Mouse (Mus musculus): Measurements from ENCODE around the gene Ism2.
"Not testable (repeated sequence)": the region's sequence is repeated elsewhere in the genome, so short reads cannot be mapped to it uniquely, and the experiment has no call there.

Ism2 gene

GRCm38 (mm10) chr12:87284726-87285125, 14.8 kb downstream of the Ism2 start:
- DNase-seq, result no peak

- DNase-seq, result no peak
Observed at GRCm38 (mm10) chr12:87284268-87284667, 15.2 kb downstream of the Ism2 start.

DNA sequence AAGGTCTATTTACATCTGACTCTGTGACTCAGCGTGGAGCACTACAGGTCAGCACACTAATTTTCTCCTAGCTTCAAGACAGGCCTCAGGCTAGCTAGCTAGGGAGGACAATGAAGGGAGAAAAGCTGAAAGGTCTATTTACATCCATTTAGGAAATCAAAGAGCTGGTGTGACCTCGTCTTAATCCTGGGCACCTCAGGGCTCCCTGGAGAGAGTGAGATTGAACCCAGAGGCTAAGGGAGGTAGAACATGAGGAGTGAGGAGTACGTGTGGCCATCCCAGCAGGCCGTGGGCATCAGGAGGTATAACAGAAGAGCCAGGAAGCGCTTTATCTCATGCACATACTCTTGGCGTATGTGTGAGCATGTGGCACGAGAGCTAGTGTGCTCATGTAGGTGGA, 15.8 kb downstream of the Ism2 start:
- DNase-seq, result no peak

- no peak for DNase-seq
Observed at GRCm38 (mm10) chr12:87282743-87283142, 16.8 kb downstream of the Ism2 start.

- DNase-seq, result no peak
Observed at GRCm38 (mm10) chr12:87281766-87282165, 17.7 kb downstream of the Ism2 start.

GRCm38 (mm10) chr12:87279879-87280278, 19.6 kb downstream of the Ism2 start:
- peak; percentile 23 to 27 for DNase-seq

DNA sequence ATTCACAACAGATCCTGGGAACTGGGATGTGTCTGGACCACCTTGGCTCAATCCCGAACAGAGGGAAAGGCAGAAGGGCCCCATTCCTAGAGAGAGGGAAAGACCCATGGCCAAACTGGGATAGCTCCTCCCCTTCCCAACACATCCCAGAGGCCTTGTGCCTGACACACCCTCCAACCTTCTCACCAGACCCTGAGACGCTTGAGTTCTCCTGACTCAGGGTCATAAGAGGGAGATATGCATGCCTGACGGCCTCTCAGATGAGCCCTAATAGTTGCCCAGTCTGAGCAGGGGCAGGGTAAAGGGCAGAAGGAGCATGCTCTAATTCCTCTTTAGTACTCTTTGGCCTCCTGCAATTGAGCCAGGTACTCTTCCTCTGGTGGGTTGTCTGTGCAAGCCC, 20.2 kb downstream of the Ism2 start:
- DNase-seq, result no peak

DNA sequence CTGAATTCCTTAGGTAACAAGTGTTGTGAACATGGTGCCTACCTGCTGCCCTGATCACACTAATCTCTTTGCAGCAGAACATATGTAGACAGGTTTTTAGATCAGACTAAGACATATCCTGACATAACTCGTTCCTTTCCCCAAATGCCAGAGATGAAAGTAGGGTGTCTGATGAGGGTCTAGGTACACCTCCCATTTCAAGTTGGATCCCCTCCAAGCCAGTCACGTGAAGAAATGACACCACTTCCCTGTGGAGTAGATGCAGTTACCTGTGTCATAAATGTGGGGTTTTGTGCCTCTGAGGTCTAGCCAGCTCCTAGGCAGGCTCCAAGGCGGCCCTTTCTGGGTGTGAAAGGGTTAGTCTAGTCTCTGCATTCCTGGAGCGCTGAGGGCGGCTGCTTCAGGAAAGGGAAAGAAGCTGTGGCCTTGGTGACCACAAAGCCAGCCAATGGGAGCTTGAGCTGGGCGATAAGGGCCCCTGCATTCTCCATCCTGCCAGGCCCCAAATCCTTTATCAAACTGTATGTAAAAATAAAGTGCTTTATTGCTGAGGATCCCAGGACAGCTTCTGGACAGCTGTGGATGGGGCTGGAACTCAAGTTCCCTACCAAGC, 21.3 kb downstream of the Ism2 start:
- no peak for DNase-seq

DNA sequence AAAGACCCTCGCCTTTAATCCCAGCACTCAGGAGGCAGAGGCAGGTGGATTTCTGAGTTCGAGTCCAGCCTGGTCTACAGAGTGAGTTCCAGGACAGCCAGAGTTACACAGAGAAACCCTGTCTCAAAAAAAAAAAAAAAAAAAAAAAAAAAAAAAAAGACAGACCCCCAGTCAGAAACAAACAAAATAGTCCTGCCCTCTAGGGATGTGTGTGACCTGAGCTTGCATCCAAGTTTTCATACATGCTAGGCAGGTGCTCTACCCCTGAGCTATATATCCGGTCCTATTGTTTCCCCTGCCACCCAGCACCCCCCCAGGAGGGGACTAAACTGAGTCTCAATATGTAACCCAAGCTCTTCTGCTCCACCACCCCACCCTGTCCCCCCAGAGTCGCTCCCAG, 22.3 kb downstream of the Ism2 start:
- DNase-seq, result not testable (repeated sequence)

DNA sequence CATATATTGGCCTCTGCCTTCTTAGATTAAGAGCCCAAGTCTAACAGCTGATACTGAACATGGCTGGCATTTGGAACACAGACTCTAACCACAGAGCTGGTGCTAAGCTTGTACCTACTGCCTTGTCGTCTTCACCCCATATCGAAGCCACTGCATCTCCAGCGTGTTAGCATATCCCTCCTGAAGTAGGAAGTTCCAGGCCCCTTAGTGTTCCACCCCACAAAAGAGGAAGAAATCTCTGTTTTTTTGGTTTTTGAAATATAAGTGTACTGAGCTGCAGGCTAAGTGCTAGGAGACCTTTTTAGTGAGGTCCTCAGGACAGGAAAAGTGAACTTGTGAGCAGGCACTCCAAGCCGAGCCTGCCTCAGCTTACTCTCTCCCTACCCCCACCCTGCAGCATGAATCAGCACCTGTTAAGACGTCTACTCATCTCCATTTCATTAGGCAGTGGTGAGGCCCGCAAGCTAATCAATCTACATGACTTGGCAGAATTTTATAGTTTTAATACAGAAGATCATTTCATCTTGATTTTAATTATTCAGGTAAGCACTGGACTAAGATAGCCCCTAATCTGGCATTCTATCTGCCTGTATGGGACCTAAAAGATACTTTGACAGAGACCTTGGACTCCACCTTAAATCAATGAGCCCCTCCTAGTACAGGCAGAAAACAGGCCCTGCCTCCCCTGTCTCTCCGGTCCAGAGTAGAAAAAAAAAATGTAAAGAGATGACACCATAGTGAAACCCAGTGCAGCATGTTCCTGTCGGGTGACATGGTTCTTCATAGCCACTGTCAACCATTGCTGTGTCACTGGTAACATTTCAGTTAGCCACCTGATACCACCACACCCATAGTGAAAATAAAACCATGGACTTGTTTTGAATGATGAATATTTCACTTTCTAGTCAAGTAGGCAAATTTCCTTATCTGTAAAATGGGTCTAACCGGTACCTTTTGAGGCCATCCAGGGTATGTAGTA, 24.4 kb downstream of the Ism2 start:
- DNase-seq, result no peak

GRCm38 (mm10) chr12:87267682-87268081, 31.8 kb downstream of the Ism2 start:
- DNase-seq, result peak; percentile 70 to 72

DNA sequence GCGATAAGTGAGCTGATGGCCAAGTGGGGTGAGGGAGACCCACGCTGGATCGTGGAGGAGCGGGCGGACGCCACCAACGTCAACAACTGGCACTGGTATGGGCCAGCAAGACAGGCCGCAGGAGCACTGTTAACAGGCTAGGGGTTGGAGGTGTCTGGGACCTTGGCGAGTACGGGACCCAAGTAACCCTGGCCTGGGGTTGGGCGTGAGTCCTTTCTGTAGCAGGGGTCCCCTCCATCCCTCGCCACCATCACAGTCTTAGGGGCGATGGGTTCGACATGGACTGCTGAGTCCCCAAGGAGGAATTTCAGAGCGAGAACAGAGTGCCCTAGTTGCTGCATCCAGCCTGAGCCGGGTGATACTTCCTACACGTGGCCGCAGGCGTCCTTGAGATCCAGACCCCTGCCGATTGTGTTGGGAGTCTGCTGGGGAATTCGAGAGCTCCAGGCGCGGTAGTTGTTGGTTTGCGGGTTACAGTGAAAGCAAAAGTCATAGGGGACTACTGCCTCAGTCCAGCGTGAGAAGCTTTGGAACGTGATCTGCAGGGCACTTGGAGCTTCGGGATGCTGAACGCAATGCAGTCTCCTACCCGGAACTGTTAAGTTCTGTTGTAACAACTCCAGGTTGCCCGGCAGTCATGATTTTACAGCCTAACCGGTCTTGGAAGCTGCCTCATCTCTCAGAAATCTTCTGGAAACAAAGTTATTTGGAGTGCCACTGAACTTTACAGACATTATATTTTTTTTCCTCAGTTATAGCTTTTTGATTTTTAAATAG, 32.5 kb downstream of the Ism2 start:
- DNase-seq, result no peak

DNA sequence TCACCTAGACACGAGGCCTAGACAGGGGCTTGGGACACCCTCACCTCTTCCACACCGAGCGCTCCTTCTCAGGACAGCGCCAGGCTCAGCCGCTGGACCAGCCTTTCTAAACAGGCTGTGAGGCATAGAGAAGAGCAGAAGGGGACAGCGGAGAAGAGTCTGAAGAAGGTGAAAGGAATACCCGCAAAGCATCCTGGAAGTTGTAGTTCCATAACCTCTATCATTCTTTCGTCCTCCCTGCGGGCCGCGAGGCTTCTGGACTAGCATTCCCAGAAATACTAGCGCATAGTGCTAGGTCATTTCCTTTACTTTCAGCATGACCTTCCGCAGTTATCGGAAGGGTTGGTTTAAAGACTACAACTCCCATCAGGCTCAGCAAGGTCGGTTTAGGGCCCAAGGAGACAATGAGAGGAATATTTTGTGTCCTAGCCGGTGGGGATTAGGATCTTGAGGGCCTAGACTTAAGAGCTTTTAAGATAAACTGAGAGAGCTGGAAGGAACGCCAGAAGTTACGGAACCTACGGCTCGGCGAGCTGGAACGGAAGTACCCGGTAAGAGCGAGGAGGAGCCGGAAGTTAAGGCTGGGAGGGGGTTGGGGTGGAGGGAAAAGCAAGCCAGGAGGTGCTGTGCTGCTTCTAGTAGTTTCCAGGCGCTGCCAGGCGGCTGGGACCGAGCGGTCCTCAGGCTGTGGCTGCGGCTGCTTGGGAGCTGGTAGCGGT, 33.2 kb downstream of the Ism2 start, which contains the start of the genes Vipas39 and Ahsa1:
Gene Vipas39 (minus strand): TSS at position 149 of the 719 bp plus-strand sequence.
Gene Ahsa1 (plus strand): TSS at position 372 of the 719 bp plus-strand sequence.
- DNase-seq, result peak; percentile 91 to 94

- DNase-seq, result no peak
Observed at GRCm38 (mm10) chr12:87265444-87265843, 34.1 kb downstream of the Ism2 start.

GRCm38 (mm10) chr12:87260562-87260961, 38.9 kb downstream of the Ism2 start:
- DNase-seq, result no peak

- no peak for DNase-seq
Observed at GRCm38 (mm10) chr12:87256629-87257028, 42.9 kb downstream of the Ism2 start.

GRCm38 (mm10) chr12:87253878-87254277, 45.6 kb downstream of the Ism2 start:
- no peak for DNase-seq

- DNase-seq, result no peak
Observed at GRCm38 (mm10) chr12:87250161-87250560, 49.3 kb downstream of the Ism2 start.

DNA sequence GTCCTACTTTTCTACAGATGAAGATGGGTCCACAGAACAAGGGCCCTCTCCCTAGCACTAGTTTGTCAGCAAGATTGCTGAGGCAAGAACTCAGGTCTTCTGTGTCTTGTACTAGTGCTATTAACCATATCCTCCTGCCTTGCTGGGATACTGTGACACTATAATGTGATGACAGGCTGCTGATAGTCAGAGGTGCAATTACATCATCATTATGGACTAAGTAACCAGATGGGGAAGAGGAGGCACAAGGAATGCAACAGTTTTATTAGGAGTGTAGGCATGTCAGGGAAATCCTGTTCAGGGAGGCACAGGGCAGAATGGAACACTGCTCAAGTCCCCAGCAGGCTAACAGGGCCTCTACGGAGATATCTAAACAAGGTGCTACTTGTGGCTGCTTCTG, 60.9 kb downstream of the Ism2 start, which contains the start of gene Noxred1:
Gene Noxred1 (minus strand): TSS at position 101 of the 400 bp plus-strand sequence.
- DNase-seq, result no peak

DNA sequence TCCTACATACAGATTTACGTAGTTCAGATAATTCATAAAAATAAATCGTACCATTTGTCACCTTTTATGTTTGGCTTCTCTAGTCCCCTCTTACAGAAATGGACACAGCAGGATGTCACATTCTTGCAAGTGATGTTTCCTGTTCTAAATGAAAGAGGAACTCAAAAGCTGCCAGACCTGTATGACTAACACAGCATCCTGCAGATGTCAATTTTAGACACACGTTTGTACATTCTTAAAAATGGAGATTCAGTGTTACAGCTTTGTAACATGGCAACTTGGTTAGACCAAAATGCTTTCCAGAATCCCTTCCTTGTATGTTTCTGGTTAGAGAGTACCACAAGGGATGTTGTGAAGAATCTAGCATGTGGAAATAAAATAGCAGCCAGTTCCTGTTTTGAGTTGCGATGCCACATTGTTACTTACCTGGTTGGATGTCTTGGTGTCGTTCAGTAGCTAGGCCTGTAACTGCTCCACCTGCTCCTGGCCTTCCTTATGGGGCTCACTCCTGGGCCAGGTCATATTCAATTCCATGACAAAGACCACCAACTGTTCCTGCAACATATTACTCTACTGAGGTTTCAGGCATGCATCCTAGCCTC, 62.5 kb downstream of the Ism2 start:
- no peak for DNase-seq

- DNase-seq, result no peak
Observed at GRCm38 (mm10) chr12:87230379-87230895, 69.1 kb downstream of the Ism2 start.

DNA sequence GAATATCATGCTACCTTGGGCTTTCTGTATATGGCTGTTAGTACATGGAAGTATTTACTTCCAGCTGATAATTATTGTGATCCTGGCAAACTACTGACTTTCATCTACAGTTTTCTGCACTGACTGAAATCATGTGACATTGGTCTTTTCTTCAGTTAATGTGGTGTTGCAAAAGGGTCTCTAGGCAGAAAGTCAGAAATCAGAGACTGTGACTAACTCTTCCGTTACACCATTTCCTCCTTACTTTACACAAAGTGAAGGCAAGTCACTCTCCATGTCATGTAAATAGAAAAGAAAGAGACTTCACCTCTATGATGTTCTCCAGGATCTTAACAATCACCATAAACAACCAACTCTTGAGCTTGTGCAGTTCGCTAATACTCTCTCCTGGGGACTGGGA, 69.9 kb downstream of the Ism2 start:
- DNase-seq, result no peak

Measured in cerebellum, postnatal 10 days (tissue).